Mouse (Mus musculus) colon, adult 2 months (tissue): ENCODE results near the gene Slc25a12. TPM values are rescaled to one million over a fixed set of nuclear protein-coding genes. Genes with fewer than 3 reads are reported as not detected.

Experiments
- polyA plus RNA-seq: library from polyadenylated mRNA; depleted of rRNA; stranded (reverse); fragments of >200 nt; gene quantifications from 2 replicates; pipeline ENCODE4 v1.2.3, GENCODE M21; 2012; rRNA removed

Slc25a12 gene
- 24.8 and 27.9 TPM in 2 replicates for polyA plus RNA-seq

GRCm38 (mm10) chr2:71367125-71367880, at the start of gene Slc25a12:
TSS of gene Slc25a12 (minus strand) at chr2:71367749.

DNA sequence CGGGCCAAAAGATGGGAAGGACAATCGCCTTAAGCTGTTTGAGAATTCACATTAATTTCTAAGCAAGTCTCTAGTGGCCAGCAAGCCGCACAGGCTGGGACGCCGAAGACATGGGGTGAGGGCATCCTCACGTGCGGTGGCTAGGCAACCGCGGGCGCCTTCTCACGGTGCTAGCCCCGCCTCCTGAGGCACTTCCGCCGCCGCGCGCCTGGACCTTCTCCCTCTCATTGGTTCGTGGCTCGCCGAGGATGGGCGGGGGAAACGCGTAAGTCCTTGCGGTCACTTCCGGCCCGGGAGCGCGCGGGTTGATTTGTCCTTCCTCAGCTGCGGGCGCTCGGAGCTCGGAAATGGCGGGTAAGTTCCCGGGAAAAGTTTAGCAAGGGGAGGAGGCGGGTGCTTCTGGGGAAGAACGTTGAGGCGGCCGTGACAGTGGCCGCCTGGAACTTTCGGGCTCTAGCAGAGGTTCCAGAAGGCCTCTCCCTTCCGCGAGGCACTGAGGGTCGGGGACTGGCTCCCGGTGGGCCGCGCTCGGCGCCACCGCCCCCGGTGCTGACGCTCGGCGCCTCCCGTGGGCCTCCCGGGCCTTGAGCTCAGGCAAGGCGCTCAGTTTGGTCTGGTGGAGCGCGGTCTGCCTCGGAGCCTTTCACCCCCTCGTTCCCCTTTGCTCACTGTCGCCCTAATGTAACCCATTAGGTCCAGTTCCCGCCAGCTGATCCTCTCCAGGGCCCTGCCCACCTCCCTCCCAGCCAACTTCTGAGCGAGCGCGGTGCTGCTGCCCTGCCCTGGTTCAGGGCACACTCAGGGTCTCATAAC, 21.6 kb upstream of the Slc25a12 start, which contains the start of gene Hat1:
Gene Hat1, plus strand, starts transcription at position 8 of the 813 bp plus-strand sequence.

Other genes with a start within 250 kb of the Slc25a12 start
- gene Cybrd1, start 249.8 kb downstream of the Slc25a12 start, polyA plus RNA-seq: 1.4 and 1.9 TPM in 2 replicates
- 8.2 and 11.4 TPM in 2 replicates for gene Dync1i2, start 156.0 kb downstream of the Slc25a12 start, polyA plus RNA-seq
- 1.0 and 1.2 TPM in 2 replicates for gene Hat1, start 21.2 kb upstream of the Slc25a12 start, polyA plus RNA-seq
- 8.4 and 10.9 TPM in 2 replicates for gene Metap1d, start 85.5 kb upstream of the Slc25a12 start, polyA plus RNA-seq
- 0.43 and 0.69 TPM in 2 replicates for gene Dlx1, start 160.4 kb upstream of the Slc25a12 start, polyA plus RNA-seq
- gene Dlx2, start 179.0 kb upstream of the Slc25a12 start, polyA plus RNA-seq: 0.09 and 0.46 TPM in 2 replicates